Mouse (Mus musculus) adrenal gland, adult 2 months (tissue): ENCODE data around the gene Nipal1. TPM values are rescaled to one million over a fixed set of nuclear protein-coding genes. Genes with fewer than 3 reads are reported as not detected.

Experiments
- DNase-seq: peaks from one replicate; pipeline ENCODE4 v3.0.0; 2021
- long read RNA-seq: library from polyadenylated mRNA; stranded (forward); transcript quantifications from one replicate; pipeline ENCODE4 v2.0.0, GENCODE M21; 2021
- polyA plus RNA-seq: library from polyadenylated mRNA; depleted of rRNA; stranded (reverse); fragments of >200 nt; gene quantifications from 2 replicates; pipeline ENCODE4 v1.2.3, GENCODE M21; 2012; rRNA removed
- total RNA-seq, 2 experiments: library from RNA; stranded (reverse); gene quantifications; 2 replicates each; pipeline ENCODE4 v1.2.3; 2021

Nipal1 gene
- total RNA-seq: 1 to 10 TPM in 1 of 2 experiments, under 1 TPM in 1; 0.38 to 2.8 TPM
- 0.15 and 0.32 TPM in 2 replicates for polyA plus RNA-seq
- long read RNA-seq, full-length matches to known transcripts: 1 of 1 reads
- long read RNA-seq, partial matches to known transcripts: 0 of 1 reads
- long read RNA-seq, other reads (novel, unspliced or antisense): 0 of 1 reads

- DNase-seq: peak; percentile 84
These were observed at the start of gene Nipal1 for GRCm38 (mm10) chr5:72647418-72647907. Gene Nipal1 (plus strand): TSS chr5:72647795.

GRCm38 (mm10) chr5:72601006-72601405 is 46.6 kb upstream of the Nipal1 start:
- DNase-seq: peak; percentile 76

GRCm38 (mm10) chr5:72603138-72603537 is 44.5 kb upstream of the Nipal1 start:
- DNase-seq: no peak

GRCm38 (mm10) chr5:72617413-72617812 is 30.2 kb upstream of the Nipal1 start:
- DNase-seq: peak; percentile 4

GRCm38 (mm10) chr5:72621022-72621421 is 26.6 kb upstream of the Nipal1 start:
- no peak for DNase-seq

- DNase-seq: peak; percentile 76
These were observed 17.6 kb upstream of the Nipal1 start for GRCm38 (mm10) chr5:72630026-72630425.

GRCm38 (mm10) chr5:72634791-72635271 is 12.8 kb upstream of the Nipal1 start:
- no peak for DNase-seq

- no peak for DNase-seq
These were observed 11.5 kb upstream of the Nipal1 start for GRCm38 (mm10) chr5:72636122-72636521.

GRCm38 (mm10) chr5:72636576-72636975 is 11.0 kb upstream of the Nipal1 start:
- DNase-seq: no peak

GRCm38 (mm10) chr5:72640072-72640471 is 7.5 kb upstream of the Nipal1 start:
- no peak for DNase-seq

- DNase-seq: no peak
These were observed 3.9 kb upstream of the Nipal1 start for GRCm38 (mm10) chr5:72643655-72644054.

GRCm38 (mm10) chr5:72644175-72644574 is 3.4 kb upstream of the Nipal1 start, which contains the start of gene Cnga1:
Gene Cnga1 (minus strand): TSS chr5:72644275.
- no peak for DNase-seq

- no peak for DNase-seq
These were observed 1.5 kb upstream of the Nipal1 start for GRCm38 (mm10) chr5:72646131-72646530.

GRCm38 (mm10) chr5:72646996-72647395 is 599 bp upstream of the Nipal1 start:
- DNase-seq: no peak

GRCm38 (mm10) chr5:72647958-72648595 is 482 bp downstream of the Nipal1 start:
- peak; percentile 17 for DNase-seq

GRCm38 (mm10) chr5:72648987-72649735 is 1.6 kb downstream of the Nipal1 start:
- DNase-seq: peak; percentile 63

- DNase-seq: no peak
These were observed 5.6 kb downstream of the Nipal1 start for GRCm38 (mm10) chr5:72653068-72653674.

- no peak for DNase-seq
These were observed 8.7 kb downstream of the Nipal1 start for GRCm38 (mm10) chr5:72656270-72656791.

- no peak for DNase-seq
These were observed 10.8 kb downstream of the Nipal1 start for GRCm38 (mm10) chr5:72658375-72658774.

GRCm38 (mm10) chr5:72661051-72661781 is 13.6 kb downstream of the Nipal1 start:
- no peak for DNase-seq

GRCm38 (mm10) chr5:72664126-72664525 is 16.5 kb downstream of the Nipal1 start:
- no peak for DNase-seq
